Mouse (Mus musculus) CD4-positive helper T cell, adult 2 months (primary cell): ENCODE results near the gene Utp14a.
"Not testable (repeated sequence)": the region's sequence is repeated elsewhere in the genome, so short reads cannot be mapped to it uniquely, and the experiment has no call there.

Experiments used
- DNase-seq: peaks from one replicate; pipeline ENCODE4 v3.0.0-alpha.2; 2012; ENCODE audit warnings: low read depth, missing footprints, low spot score

Gene Utp14a

GRCm38 (mm10) chrX:48256468-48257007 lies at the start of gene Utp14a:
Gene Utp14a (plus strand): TSS chrX:48256862.
- DNase-seq, result peak; percentile 97

- no peak for DNase-seq
Observed at GRCm38 (mm10) chrX:48207761-48208487, 48.7 kb upstream of the Utp14a start.

GRCm38 (mm10) chrX:48208519-48209185 lies 48.0 kb upstream of the Utp14a start, which contains the start of gene Zdhhc9:
Gene Zdhhc9 (minus strand): TSS chrX:48208878.
- peak; percentile 93 for DNase-seq

- DNase-seq, result not testable (repeated sequence)
Observed at GRCm38 (mm10) chrX:48209746-48210145, 46.9 kb upstream of the Utp14a start.

GRCm38 (mm10) chrX:48219468-48219867 lies 37.2 kb upstream of the Utp14a start:
- DNase-seq, result no peak

GRCm38 (mm10) chrX:48222706-48223105 lies 34.0 kb upstream of the Utp14a start:
- no peak for DNase-seq

- DNase-seq, result no peak
Observed at GRCm38 (mm10) chrX:48226225-48226624, 30.4 kb upstream of the Utp14a start.

GRCm38 (mm10) chrX:48234417-48234816 lies 22.2 kb upstream of the Utp14a start:
- DNase-seq, result peak; percentile 82

GRCm38 (mm10) chrX:48255830-48256428 lies 733 bp upstream of the Utp14a start:
- peak; percentile 40 for DNase-seq

GRCm38 (mm10) chrX:48257011-48257410 lies 349 bp downstream of the Utp14a start:
- DNase-seq, result no peak

- DNase-seq, result no peak
Observed at GRCm38 (mm10) chrX:48271671-48272070, 15.0 kb downstream of the Utp14a start.

GRCm38 (mm10) chrX:48274634-48275033 lies 18.0 kb downstream of the Utp14a start:
- no peak for DNase-seq

- peak; percentile 62 for DNase-seq
Observed at GRCm38 (mm10) chrX:48278103-48278502, 21.4 kb downstream of the Utp14a start.

- DNase-seq, result peak; percentile 90
Observed at GRCm38 (mm10) chrX:48284386-48285005, 27.8 kb downstream of the Utp14a start.

GRCm38 (mm10) chrX:48285006-48285650 lies 28.5 kb downstream of the Utp14a start:
- DNase-seq, result peak; percentile 89

- no peak for DNase-seq
Observed at GRCm38 (mm10) chrX:48285651-48286021, 29.0 kb downstream of the Utp14a start.

GRCm38 (mm10) chrX:48286488-48286887 lies 29.8 kb downstream of the Utp14a start:
- no peak for DNase-seq

- no peak for DNase-seq
Observed at GRCm38 (mm10) chrX:48288008-48288407, 31.3 kb downstream of the Utp14a start.

- DNase-seq, result no peak
Observed at GRCm38 (mm10) chrX:48291413-48291812, 34.8 kb downstream of the Utp14a start.

- DNase-seq, result no peak
Observed at GRCm38 (mm10) chrX:48305356-48305755, 48.7 kb downstream of the Utp14a start.
